Mouse (Mus musculus): Measurements from ENCODE around the gene Slc44a1. TPM values are rescaled to one million over a fixed set of nuclear protein-coding genes. Genes with fewer than 3 reads are reported as not detected.

The Slc44a1 gene
- total RNA-seq, 2 experiments from 2014 or later, result 75.7 to 84.1 TPM

Other genes starting within 250 kb of the Slc44a1 start
- 10 to 100 TPM; 31.8 to 33.1 TPM for gene Fsd1l, start 191.1 kb downstream of the Slc44a1 start, total RNA-seq (2021)

Measured in layer of hippocampus, adult 18-20 months (tissue).